Mouse (Mus musculus): ENCODE measurements around the gene Pkp3. TPM values are rescaled to one million over a fixed set of nuclear protein-coding genes. Genes with fewer than 3 reads are reported as not detected.

Pkp3 gene
- polyA plus RNA-seq, 1 experiment = 17.0 TPM

DNA sequence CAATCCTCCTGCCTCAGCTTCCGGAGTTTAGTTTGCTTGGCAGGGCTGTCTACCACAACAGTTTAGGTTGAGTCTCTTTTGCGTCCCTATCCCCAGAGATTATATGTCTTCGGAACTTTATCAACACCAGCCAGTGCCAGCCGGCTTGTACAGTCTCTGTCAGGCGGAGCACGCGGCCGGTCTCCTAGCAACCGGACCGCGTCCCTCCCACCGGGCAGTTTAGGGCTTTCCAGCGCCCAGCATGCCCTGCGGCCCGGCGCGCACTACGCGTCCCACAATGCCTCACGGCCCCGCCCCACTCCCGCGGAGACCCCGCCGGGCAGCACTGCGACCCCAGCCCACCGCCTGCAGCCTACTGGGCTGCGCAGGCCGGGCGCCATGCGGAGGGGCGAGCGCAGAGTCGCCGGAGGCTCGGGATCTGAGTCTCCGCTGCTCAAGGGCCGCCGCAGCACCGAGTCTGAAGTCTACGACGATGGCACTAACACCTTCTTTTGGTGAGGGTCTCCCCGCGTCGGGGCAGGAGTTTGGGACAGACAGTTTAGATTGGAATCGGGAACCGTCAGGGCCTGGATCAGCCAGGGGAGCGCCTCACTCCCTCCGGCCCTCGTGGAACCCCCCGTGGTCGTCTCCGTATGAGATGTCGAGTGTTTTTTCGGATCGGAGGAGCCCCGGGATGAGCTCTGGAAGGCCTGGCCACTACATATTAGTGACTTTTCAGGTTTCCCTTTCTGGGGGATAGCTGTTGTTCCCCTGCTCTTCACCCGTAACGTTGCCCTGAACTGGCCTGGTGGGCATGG, 53.2 kb downstream of the Pkp3 start:
- WGBS = under 1% methylated on average over 59 of the region's 59 CpGs
- H3K36me3 ChIP-seq (ENCODE audit: control insufficient read depth, insufficient read depth, low read length) = no peaks in the 10 kb centered on the region
- H3K4me1 ChIP-seq (ENCODE audit: control insufficient read depth, insufficient read depth, low read length) = peaks cover 9% of the 10 kb centered on the region; the same call in 1 of the 2 replicates
- no peaks in the 10 kb centered on the region for H3K27me3 ChIP-seq (replicated peaks; ENCODE audit: control insufficient read depth, insufficient read depth, low read length)
- TF ChIP-seq POLR2A (IDR thresholded peaks at IDR 0.05; ENCODE audit: low read depth, low read length) (no peak), CTCF (conservative IDR thresholded peaks at IDR 0.05; ENCODE audit: insufficient read depth, insufficient read length, low read depth, low read length) (no peak)
- peak; percentile 95 for DNase-seq
- peak overlapping the region; percentile 56 for H3K27ac ChIP-seq (ENCODE audit: insufficient read depth, low read depth, low read length)
- peak overlapping the region; percentile 66 for H3K4me3 ChIP-seq (ENCODE audit: insufficient read depth, low read depth, low read length)

DNA sequence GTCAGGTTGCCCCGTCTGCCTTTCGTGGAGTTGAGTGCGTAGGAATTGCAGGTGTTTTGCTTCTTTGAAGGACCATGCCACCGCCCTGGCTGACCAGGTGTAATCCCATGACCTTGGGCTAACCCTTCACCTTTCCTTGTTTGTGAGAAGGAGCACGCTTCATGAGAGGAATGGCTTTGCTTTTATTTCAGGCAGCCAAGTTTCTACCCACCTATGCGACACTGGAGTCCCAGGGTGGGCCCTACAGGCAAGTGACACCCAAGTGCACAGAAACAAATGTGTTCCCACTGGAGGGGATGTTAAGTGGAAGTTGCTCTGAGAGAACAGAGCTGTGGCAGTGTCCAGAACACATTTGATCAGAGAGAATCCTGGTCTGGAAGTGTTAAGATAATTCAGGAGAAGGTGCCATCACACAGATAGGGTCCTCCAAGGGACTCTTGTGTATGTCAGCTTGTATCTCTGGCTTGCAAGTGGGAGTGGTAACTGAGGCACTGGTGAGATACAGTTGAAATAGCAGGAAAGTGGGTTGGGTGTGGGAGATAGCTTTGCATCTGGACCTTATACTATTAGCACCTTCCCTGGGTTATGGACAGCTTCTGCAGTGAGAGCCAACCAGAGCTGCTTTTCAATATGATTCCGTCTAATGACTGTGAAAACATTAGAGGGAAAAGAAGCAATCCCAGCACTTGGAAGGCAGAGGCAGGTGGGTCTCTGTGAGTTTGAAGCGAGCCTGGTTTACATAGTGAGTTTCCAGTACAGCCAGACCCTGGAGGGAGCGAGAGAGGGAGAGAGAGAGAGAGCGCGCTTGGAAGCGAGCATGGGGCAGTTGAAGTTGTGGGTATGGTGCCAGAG, 54.1 kb downstream of the Pkp3 start:
- peak; percentile 33 for DNase-seq
- no peaks in the 10 kb centered on the region for H3K27me3 ChIP-seq (replicated peaks; ENCODE audit: control insufficient read depth, insufficient read depth, low read length)
- WGBS = 51% methylated on average over 12 of the region's 12 CpGs
- peaks cover 9% of the 10 kb centered on the region; the same call in 1 of the 2 replicates for H3K4me1 ChIP-seq (ENCODE audit: control insufficient read depth, insufficient read depth, low read length)
- peak overlapping the region; percentile 56 for H3K27ac ChIP-seq (ENCODE audit: insufficient read depth, low read depth, low read length)
- H3K4me3 ChIP-seq (ENCODE audit: insufficient read depth, low read depth, low read length) = peak overlapping the region; percentile 66
- no peaks in the 10 kb centered on the region for H3K36me3 ChIP-seq (ENCODE audit: control insufficient read depth, insufficient read depth, low read length)
- TF ChIP-seq CTCF (conservative IDR thresholded peaks at IDR 0.05; ENCODE audit: insufficient read depth, insufficient read length, low read depth, low read length) (no peak), POLR2A (IDR thresholded peaks at IDR 0.05; ENCODE audit: low read depth, low read length) (no peak)

Other genes with a start within 250 kb of the Pkp3 start
- gene Urah, start 243.2 kb upstream of the Pkp3 start, polyA plus RNA-seq (2012; rRNA removed) = 7.4 and 9.3 TPM in 2 replicates
- gene Scgb1c1, start 232.7 kb upstream of the Pkp3 start, polyA plus RNA-seq (2012; rRNA removed) = 20.6 and 20.8 TPM in 2 replicates
- gene Odf3, start 230.4 kb upstream of the Pkp3 start, polyA plus RNA-seq (2012; rRNA removed) = 0.06 and 0.27 TPM in 2 replicates
- gene Gm45785, start 221.9 kb upstream of the Pkp3 start, polyA plus RNA-seq (2012; rRNA removed) = not detected in 2 replicates
- 53.1 and 63.8 TPM in 2 replicates for gene Ric8a, start 221.3 kb upstream of the Pkp3 start, polyA plus RNA-seq (2012; rRNA removed)
- gene Bet1l, start 220.6 kb upstream of the Pkp3 start, polyA plus RNA-seq (2012; rRNA removed) = 25.4 and 26.3 TPM in 2 replicates
- 66.8 and 75.2 TPM in 2 replicates for gene Psmd13, start 196.2 kb upstream of the Pkp3 start, polyA plus RNA-seq (2012; rRNA removed)
- gene Sirt3, start 195.9 kb upstream of the Pkp3 start, polyA plus RNA-seq (2012; rRNA removed) = 155 and 168 TPM in 2 replicates
- gene Cox8b, start 177.8 kb upstream of the Pkp3 start, polyA plus RNA-seq (2012; rRNA removed) = 111 and 188 TPM in 2 replicates
- 56.6 and 70.7 TPM in 2 replicates for gene Nlrp6, start 157.3 kb upstream of the Pkp3 start, polyA plus RNA-seq (2012; rRNA removed)
- 58.0 and 71.2 TPM in 2 replicates for gene Pgghg, start 136.8 kb upstream of the Pkp3 start, polyA plus RNA-seq (2012; rRNA removed)
- 0.87 and 1.4 TPM in 2 replicates for gene Ifitm5, start 127.9 kb upstream of the Pkp3 start, polyA plus RNA-seq (2012; rRNA removed)
- 0.27 TPM in 1 of 2 replicates, not detected in the other for gene Gm45717, start 122.3 kb upstream of the Pkp3 start, polyA plus RNA-seq (2012; rRNA removed)
- gene Ifitm2, start 122.2 kb upstream of the Pkp3 start, polyA plus RNA-seq (2012; rRNA removed) = 642 and 737 TPM in 2 replicates
- 125 and 135 TPM in 2 replicates for gene Ifitm1, start 111.0 kb upstream of the Pkp3 start, polyA plus RNA-seq (2012; rRNA removed)
- gene Ifitm3, start 67.4 kb upstream of the Pkp3 start, polyA plus RNA-seq (2012; rRNA removed) = 259 and 313 TPM in 2 replicates
- 1.6 and 2.3 TPM in 2 replicates for gene Ifitm6, start 60.3 kb upstream of the Pkp3 start, polyA plus RNA-seq (2012; rRNA removed)
- gene Gm17387, start 49.1 kb upstream of the Pkp3 start, polyA plus RNA-seq (2012; rRNA removed) = not detected in 2 replicates
- 0.16 and 0.44 TPM in 2 replicates for gene B4galnt4, start 17.1 kb upstream of the Pkp3 start, polyA plus RNA-seq (2012; rRNA removed)
- gene Sigirr, start 22.4 kb downstream of the Pkp3 start, polyA plus RNA-seq (2012; rRNA removed) = 102 and 110 TPM in 2 replicates
- gene Ano9, start 39.6 kb downstream of the Pkp3 start, polyA plus RNA-seq (2012; rRNA removed) = 5.4 and 7.3 TPM in 2 replicates
- 65.1 and 71.5 TPM in 2 replicates for gene Ptdss2, start 44.2 kb downstream of the Pkp3 start, polyA plus RNA-seq (2012; rRNA removed)
- 159 and 190 TPM in 2 replicates for gene Rnh1, start 94.6 kb downstream of the Pkp3 start, polyA plus RNA-seq (2012; rRNA removed)
- 93.5 and 96.0 TPM in 2 replicates for gene Hras, start 115.8 kb downstream of the Pkp3 start, polyA plus RNA-seq (2012; rRNA removed)
- 9.6 and 13.5 TPM in 2 replicates for gene Lrrc56, start 115.9 kb downstream of the Pkp3 start, polyA plus RNA-seq (2012; rRNA removed)
- 5.7 and 6.0 TPM in 2 replicates for gene Lmntd2, start 135.9 kb downstream of the Pkp3 start, polyA plus RNA-seq (2012; rRNA removed)
- 59.1 and 72.2 TPM in 2 replicates for gene Rassf7, start 137.6 kb downstream of the Pkp3 start, polyA plus RNA-seq (2012; rRNA removed)
- gene Phrf1, start 150.6 kb downstream of the Pkp3 start, polyA plus RNA-seq (2012; rRNA removed) = 15.8 and 19.1 TPM in 2 replicates
- gene Irf7, start 188.3 kb downstream of the Pkp3 start, polyA plus RNA-seq (2012; rRNA removed) = 51.6 and 57.5 TPM in 2 replicates
- gene Cdhr5, start 198.6 kb downstream of the Pkp3 start, polyA plus RNA-seq (2012; rRNA removed) = 129 and 145 TPM in 2 replicates
- 2.0 and 2.7 TPM in 2 replicates for gene Sct, start 200.9 kb downstream of the Pkp3 start, polyA plus RNA-seq (2012; rRNA removed)
- 0.03 TPM in 1 of 2 replicates, not detected in the other for gene Drd4, start 213.8 kb downstream of the Pkp3 start, polyA plus RNA-seq (2012; rRNA removed)
- 25.4 and 26.8 TPM in 2 replicates for gene Deaf1, start 249.5 kb downstream of the Pkp3 start, polyA plus RNA-seq (2012; rRNA removed)
- 53.7 and 61.4 TPM in 2 replicates for gene Tmem80, start 249.5 kb downstream of the Pkp3 start, polyA plus RNA-seq (2012; rRNA removed)